Mouse (Mus musculus): ENCODE results near the gene Pla2g15.
A peak's percentile ranks its signal among the peaks of the same experiment; 100 is the strongest.

GRCm38 (mm10) chr8:106137906-106138477 is 12.2 kb upstream of the Pla2g15 start:
- TF ChIP-seq POLR2A (IDR thresholded peaks at IDR 0.05; ENCODE audit: borderline replicate concordance, insufficient read depth, low read length) (0 out of 2 replicates have a peak, but pooled peaks have one; percentile 17), CTCF (IDR thresholded peaks at IDR 0.05; ENCODE audit: borderline replicate concordance, insufficient read depth, low read depth, low read length) (no peak)

Measured in cerebellum, adult 2 months (tissue).